Mouse (Mus musculus) layer of hippocampus, postnatal 10 days (tissue): ENCODE measurements around the gene Rnf8. TPM values are rescaled to one million over a fixed set of nuclear protein-coding genes. Genes with fewer than 3 reads are reported as not detected.

ENCODE experiments used
- DNase-seq, 2 experiments: peaks; one replicate each; pipeline ENCODE4 v3.0.0; 2021; ENCODE audit warnings: low spot score in 2 of 2
- total RNA-seq, 2 experiments: library from RNA; stranded (reverse); gene quantifications; 2 replicates each; pipeline ENCODE4 v1.2.3; 2021

The Rnf8 gene
- total RNA-seq, 2 experiments from 2014 or later, result 46.1 to 49.9 TPM

DNA sequence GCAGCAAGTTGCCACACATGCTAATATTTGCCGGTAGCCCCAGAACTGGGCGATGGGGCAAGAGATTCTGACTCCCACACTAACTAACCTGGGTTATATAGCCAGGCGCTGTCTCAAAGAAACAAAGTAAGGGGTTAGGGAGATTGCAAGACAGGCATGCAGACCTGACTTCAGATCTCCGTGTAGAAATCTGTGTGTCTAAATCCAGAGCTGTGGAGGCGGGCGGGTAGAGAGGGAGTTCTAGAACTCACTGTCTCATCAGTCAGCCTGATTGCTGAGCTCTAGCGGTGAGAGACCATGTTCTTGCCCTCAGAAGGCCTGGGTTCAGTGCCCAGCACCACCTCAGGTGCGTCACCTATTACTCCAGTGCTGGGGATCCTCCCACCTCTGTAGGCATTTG lies 8.9 kb downstream of the Rnf8 start:
- no peak for DNase-seq

DNA sequence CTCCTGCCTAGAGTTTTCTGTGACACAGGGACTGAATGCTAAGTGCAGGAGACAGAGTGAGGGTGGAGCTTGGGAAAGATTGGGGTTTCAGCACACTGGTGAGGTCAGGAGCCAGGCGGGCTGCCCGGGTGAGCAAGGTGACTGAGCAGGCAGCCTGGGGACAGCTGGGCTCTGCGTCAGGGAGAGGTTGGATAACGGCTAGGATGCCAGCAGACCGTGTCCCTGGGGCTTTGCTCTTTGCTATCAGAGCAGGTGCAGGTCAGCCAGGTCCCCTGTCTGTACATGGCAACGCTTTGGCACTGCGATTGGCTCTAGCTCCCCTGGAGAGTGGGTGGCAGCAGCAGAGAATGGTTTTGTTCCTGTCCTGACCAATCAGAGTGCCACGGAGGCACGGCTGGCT lies 12.7 kb downstream of the Rnf8 start:
- DNase-seq, result no peak

DNA sequence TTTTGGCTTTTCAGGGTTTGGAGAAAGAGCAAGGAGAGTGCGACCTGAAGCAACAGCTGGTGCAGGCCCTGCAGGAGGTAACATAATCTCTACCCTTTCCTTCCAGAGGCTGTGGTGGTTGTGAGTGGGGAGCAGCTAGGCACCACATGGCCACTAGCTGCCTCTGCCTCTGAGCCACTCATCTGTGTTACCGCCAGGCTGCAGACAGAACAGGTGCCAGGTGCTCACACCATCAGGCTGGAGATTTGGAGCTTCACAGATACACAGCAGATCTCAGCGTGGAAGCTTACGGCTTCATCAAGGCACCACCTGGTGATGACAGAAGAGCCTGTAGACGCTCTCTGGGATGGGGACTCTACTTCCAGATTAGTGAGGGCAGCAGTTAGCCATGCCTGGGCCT lies 14.4 kb downstream of the Rnf8 start:
- DNase-seq, result no peak

DNA sequence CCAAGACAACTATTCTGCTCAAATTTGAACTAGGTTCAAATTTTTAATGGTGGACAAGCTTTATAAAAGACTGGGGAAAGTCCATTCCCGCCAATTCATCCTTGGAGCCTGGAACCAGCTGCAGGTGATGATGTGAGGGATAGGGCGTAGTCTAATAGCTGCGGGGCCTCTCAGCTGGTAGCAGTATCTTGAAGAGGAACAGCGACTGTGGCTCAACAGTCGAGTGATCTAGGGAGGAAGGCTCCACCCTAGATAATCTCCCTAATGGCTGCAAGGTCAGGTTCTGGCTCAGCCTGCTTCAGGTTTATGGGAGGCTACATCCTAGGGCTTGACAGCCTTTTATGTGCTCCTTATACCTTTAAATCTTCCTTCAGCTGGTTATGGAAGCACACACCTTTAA lies 15.0 kb downstream of the Rnf8 start:
- DNase-seq, result no peak

DNA sequence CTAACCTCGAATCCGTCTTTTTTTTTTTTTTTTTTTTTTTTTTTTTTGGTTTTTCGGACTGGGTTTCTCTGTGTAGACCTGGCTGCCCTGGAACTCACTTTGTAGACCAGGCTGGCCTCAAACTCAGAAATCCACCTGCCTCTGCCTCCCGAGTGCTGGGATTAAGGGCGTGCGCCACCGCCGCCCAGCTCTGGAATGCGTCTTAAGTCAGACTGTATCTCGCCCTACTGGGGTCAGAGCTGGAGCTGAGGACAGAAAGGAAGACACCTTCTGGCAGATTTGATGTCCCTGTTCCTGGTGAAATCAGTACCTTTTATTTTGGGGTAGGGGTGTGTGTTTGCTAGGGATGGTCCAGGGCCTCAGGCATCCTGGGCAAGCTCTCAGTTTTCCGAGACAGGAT lies 17.7 kb downstream of the Rnf8 start:
- no peak for DNase-seq

DNA sequence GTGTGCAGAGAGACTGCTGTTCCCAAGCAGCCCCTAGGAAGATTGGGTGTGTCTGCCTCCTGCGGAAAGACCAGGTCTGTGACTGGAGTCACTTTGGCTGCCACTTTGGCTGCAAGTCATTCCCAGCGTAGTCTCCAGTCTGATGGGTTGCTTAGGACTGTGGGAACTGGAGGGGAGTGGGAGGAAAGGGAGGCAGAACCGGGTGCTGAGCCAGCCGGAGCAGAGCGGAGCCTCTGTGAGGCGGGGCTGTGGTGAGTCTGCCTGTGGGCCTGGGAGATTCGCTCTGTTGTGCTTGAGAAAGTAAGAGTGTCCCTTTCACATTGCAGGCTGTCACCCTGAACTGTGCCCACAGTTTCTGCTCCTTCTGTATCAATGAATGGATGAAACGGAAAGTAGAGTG lies 20.9 kb downstream of the Rnf8 start:
- no peak for DNase-seq

DNA sequence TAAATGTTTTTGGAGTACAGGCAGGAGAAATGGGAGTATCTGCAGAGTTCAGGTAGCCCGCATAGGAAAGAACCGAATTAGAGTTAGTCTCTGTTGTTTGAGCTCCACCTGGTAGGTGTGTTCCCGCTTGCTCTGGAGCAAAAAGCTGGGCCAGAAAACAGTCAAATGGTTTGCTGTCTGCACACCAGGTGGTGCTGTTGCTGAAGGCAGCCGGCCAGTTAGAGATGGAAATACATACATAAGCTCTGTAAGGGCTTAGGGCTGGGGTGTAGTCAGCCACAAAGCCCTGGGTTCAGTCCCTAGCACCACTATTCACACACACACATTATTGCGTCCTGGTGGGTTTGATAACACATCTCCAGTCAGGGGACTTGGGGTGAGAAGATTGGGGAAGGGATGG lies 21.5 kb downstream of the Rnf8 start:
- DNase-seq, result peak; percentile 44 to 51

DNA sequence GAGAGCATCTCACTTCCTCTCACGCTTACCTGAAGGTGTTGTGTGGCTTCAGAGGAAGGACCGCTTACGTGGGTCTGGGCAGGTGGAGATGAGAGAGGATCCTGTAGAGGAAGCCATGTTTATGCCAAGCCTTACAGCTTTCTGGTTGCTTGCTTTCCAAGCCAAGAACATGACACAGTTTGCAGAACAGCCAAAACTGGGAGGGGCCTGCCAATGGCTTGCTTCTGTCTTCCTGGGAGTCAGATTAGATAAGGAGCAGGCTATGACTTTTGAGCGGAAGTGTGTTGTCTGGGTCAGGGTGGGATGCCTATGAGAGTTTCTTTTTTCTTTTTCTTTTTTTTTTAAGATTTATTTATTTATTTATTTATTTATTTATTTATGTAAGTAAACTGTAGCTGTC lies 22.8 kb downstream of the Rnf8 start:
- DNase-seq, result no peak

DNA sequence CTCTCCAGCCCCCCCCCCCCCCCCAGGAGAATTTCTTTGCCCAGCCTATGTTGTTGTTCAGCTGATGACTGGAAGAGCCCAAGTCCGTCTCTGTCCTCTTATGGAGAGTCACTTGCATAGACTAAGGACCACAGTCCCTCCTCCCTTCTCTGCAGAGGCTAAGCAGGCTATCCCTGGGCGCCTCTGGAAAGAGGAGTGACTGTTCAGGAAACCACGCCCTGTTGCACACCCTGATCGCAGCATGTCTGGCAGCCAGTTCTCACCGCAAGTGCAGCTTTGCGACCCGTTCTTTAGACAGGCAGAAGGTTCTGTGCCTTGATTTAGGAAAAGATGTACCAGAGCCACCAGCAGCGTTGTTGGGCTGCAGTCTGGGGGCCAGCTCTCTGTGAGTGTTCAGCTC lies 23.3 kb downstream of the Rnf8 start:
- no peak for DNase-seq

DNA sequence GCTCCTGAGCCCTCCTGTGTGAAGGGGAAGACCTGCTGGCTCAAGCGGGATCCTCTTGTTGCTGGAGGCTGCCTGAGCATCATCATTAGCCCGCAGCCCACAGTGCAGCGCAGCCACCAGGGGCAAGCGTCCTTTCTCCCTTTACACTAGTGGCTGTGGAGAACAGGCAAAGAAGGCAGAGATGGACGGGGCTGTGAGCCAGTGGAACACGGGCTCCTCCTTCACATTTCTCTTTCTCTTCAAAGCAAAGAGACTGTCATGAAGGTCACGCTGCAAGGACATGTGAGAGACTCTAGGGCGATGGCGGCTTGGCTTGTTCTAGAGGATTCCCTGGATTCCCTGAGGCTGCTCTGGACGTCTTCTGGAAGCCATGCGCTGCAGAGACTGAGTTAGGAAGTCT lies 26.4 kb downstream of the Rnf8 start:
- no peak for DNase-seq

DNA sequence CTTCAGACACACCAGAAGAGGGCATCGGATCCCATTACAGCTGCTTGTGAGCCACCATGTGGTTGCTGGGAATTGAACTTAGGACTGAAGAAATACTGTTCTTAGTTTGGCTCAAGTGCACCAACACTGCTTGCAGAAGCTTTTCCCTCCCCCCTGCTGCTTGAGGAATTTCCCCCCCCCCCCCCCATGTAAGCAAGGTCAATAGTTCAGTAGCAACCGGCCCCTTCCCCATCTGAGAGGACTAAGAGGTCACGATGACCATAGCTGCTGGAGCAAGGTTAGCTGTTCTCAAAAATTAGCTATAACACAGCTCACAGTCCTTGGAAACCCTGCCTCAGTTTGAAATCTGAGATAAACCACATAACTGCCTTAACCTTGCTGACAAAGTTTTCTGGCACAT lies 27.6 kb downstream of the Rnf8 start:
- DNase-seq, result no peak

DNA sequence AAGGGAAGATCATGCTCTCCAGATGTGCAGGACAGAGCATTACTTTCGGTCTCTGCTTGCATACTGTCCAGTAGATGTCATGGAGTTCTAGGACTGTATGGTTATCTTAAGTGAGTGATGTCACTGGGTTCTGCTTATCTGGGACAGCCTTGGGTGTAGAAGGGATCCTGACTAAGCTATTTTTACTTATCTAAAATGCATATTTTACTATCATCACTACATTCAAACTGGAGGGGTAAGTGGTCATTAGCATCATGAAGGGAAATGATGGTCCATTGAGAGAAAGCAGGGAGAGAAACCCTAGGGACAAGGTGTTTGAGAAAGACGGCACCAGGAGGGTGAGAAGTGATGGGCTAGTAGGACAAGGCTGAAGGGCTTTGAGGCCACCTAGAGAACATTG lies 43.7 kb downstream of the Rnf8 start:
- no peak for DNase-seq

DNA sequence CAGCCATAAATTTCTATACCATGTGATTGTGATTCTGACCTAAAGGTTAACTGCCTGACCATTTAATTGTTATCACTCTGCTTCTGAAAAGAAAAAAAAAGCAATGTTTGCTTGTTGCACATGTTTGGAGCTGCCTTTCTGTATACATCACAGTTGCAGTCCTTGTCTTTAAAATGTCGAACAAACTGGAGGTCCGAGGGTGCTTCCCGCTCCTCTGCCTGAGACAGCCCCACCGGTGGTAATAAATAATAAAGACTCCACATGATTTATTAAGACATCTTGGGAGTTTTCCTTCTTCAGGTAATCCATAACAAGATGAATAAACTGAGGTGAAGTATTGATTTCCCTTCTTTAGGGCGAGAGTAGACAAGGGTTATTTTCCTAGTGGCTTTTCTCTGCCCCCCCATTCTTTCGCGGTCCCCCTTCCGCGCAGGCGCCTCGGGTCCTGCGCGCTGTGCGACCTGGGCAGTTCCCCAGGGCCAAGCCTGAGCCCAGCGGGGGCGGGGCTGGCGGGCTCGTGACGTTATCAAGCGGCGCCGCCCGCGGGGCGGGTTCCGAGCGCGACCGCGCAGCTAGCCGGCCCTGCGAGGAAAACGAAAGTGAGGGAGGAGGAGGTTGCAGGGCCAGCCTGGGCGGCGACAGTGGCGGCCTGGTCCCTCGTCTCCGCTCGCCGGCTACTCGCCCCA lies 45.6 kb downstream of the Rnf8 start, which contains the start of gene Cmtr1:
Gene Cmtr1 (plus strand): TSS at position 520 of the 686 bp plus-strand sequence.
- DNase-seq, result peak; percentile 95 to 97

DNA sequence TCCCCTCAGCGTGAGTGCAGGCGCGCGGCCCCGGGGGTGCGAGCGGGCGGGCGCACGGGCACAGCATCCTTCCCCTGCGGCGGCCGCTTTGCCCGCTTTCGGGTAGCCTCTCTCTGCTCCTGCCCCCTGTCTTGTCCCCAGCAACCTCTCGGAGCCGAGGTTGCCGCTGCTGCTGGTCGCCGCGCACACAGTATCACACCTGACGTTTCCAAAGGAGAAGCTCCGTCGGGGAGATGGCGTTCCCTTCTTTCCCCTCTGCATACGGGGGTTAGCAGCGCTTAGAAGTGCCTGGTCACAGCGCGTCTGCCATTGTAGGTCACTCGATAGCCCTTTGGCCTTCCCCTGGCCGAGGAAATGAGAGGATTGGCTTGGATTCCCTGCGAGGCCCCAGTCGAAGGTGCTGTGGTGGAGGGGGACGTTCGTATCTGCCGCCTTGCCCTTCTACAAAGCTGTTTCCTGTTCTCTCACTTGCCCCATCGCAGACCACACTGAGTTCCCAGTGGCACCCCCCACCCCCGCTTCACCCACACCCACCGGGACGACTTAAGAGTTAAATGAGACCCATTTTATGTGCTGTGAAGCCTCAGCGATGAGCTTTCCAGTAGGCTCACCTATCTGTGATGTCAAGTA lies 46.3 kb downstream of the Rnf8 start:
- DNase-seq, result peak in 1 of 2 experiments; percentile 21

DNA sequence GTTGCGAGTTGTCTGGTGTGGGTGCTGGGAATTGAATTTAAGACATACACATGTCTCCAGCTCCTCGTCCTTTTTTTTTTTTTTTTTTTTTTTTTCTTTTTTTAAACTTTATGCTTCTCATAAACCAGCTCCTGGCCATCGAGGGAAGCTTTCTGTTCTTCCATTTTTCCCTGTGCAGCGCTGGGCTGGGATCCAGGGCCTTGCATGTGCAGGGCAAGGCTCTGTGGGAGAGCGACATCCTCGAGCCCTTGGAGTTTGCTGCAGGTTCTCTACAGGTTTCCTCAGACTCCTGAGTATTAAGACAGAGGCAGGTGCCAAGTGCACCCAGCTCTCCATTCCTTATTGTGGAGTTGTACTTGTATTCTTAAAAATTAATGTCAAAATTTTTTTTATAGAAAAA lies 47.6 kb downstream of the Rnf8 start:
- no peak for DNase-seq

DNA sequence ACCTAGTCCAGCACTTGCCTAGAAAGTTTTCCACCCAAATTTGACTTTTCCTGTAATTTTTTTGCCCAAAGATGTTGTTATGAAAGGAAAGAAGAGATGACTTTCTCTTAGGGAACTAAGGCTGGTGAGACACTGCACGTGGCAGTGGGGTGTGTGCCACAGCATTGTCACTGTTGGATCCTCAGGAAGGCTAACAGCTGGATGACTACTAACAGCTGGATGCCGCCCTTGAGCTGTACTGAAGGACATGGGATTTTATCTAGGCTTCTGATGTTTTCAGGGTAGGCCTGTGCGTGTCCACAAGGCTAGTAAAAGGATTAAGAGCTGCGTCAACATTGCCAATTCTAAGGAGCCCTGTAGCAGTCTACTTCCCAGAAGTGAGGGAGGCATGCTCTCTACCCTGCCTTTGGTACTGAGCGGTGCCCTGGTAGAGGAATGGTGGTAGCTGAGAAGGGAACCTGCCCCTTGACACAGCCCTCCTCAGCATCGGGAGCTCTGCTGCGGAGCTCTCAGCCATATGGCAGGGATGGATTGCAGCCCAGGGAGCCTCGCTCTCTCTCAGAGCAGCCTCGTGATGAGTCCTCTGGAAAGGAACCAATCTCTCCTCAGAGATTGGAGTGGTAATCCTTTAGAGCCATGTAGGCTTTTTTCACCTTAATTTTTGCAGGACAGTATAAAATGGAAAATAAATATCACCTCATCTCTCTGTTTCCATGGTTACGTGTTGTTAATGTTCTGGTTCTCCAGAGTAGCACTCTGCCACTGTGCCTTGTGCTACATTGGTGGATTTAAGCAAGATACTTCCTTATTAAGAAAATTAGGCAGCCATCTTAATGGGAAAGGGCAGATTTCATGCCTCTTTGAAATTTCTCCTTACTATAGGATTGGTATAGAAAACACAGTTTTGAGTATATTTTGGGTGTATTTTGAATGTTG lies 53.7 kb downstream of the Rnf8 start:
- DNase-seq, result peak; percentile 16 to 49

DNA sequence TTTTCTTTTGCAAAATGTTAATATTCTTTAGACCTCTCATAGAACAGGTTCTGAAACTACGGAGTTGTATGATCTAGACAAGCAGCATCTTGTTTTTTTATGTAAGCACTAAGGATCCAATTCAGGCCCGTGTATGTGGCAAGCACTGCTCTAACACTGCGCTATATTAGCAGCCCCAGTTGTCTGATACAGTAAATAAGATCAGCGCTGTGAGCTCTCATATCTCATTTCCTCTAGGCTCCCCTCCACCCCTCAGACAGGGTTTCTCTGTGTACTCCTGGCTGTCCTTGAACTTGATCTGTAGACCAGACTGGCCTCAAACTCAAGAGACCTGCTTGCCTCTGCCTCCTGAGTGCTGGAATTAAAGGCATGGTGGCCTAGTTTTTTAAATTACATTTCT lies 54.4 kb downstream of the Rnf8 start:
- no peak for DNase-seq

DNA sequence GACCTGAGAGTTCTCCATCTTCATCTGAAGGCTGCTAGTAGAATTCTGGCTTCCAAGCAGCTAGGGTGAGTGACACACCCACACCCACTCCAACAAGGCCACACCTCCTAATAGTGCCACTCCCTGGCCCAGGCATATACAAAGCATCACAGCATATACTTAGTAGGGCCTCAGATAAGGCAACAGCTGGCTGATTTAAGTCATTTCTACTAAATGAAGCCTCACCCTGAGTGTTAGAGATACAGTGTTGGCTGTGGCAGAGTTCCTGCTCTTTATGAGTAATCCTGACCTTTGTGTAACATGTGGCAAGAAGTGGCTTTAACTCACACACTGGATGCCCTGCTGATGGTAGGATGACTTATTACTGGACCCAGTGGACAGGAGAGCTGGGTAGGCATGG lies 55.3 kb downstream of the Rnf8 start:
- no peak for DNase-seq

DNA sequence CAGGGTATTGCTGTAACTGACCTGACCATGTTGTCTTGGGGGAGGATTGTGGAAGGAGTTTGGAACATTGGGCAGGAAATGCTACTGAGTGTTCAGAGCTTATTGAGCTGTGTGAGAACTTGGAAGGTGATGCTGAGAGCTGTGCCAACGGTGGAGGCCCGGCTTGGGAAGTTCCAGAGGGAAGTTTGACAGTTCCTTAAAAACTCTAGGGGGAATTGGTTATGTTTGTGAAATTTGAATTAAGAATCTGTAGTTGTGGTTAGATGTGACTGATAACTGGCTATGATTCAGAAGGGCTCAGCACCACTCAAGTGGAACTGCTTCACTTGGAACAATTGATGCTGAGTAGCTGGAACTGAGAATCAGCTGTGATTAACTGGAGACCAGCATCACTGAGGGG lies 56.4 kb downstream of the Rnf8 start:
- DNase-seq, result peak in 1 of 2 experiments; percentile 26

DNA sequence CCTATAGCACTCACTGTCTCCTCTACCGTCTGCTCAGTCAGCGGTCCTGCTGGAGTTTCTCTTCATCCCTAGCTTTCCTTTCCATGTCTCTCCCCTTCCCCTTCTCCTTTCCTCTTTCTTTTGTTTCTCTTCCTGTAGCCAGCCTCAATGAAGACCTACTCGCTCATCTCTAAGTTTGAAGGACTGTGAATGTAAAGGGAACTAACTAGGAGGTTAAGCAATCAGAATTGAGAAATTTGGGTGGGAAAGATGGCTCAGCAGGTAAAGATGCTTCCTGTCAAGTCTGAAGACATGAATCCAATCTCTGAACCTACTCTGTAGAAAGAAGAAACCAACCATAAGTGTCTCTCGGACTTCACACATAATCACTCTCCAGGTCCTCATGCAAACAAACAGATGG lies 58.7 kb downstream of the Rnf8 start:
- DNase-seq, result no peak

DNA sequence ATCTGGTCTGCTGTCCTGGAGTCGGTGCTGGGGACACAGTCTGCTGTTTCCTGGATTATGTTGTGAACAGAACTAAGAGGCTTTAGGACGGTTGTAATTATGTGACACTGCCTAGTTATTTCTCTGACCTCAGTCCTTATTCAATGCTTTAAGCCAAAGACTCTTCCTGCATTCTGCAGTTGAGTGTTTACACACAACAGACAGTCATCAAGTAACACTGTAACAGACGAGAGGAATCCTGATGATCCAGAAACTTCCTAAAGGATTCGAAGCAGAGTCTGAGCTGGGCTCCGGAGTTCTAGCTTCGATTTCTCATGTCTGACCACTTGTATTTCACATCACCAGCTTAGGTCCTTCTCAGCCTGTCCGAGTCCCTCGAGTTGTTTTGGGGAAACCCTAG lies 63.9 kb downstream of the Rnf8 start:
- DNase-seq, result no peak
